Mouse (Mus musculus) c-Kit-positive CD71-positive TER-119-positive erythroid progenitor cells, embryonic 14.5 days (primary cell): ENCODE data around the gene Lcorl.
"Not testable (repeated sequence)": the region's sequence is repeated elsewhere in the genome, so short reads cannot be mapped to it uniquely, and the experiment has no call there.

Source experiments
- DNase-seq: peaks from one replicate; pipeline ENCODE4 v3.0.0-alpha.2; 2013; ENCODE audit warnings: low spot score

Gene Lcorl

DNA sequence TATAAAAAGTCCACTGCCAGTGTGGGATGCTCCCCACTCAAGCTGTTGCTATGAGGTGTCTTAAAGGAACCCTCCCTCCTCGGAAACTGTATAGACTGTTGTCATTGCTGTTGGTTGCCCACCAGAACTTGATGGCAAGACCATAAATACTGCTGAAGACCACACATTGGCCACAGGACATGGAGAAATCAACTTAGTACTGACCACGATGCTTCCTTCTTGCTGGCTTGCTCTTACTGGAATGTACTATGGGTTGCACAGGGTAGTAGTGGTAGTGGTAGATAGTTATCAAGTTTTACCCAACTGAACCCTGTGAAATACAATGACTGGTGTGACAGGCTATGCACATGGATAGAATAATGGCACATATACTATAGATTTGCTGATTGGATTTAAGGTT, 150.6 kb downstream of the Lcorl start:
- no peak for DNase-seq

DNA sequence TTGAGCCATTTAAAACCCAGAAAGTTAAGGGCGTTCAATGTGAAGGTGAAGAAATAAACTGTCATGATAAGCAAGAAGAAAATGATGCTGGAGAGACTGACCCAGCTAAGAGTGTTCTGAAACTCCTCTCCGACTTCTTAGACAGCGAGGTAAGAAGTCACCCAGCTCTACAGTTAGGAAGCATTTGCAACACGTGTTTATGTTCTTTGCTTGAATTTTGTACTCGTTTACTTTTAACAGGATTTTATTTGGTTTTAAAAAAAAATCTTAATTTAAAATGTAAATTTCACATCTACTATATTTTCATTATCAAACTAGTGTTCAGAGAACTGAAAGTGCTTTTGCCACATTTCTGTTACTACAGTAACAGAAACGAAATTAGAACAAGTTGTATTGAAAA, 165.7 kb downstream of the Lcorl start:
- no peak for DNase-seq

DNA sequence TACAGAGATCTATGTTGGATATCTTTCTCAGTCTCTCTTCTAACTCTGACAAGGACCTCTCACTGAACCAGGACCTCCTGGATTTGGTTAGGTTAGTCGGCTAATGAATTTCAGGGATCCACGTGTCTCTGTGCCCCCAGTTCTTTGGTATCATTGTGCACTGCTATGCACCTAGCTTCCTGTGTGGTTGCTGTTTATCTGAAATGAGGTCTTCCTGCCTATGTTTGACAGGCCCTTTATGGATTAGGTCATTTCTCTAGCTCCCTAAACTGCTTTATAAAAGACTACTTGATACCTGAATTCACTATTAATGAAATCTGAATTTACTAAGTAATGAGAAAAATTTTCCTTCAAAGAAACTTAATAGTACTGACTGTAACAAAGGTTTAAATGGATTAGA, 166.6 kb downstream of the Lcorl start:
- no peak for DNase-seq

DNA sequence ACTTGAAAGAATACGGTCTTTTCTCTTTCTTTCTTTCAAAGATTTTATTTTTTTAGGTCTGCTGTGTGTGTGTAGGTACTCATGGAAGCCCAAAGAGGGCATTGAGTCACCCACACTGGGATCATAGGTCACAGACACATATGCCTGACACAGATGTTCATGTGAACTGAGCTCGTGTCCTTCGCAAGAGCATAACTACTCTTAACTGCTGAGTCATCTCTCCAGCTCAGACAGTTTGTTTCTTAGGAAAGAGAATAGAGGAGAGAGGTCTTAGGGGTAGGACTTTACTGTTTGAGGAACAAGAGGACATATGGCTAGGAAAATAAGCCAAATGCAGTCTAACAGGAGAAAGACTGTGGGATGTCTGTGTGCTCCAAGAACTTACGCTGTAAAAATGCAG, 168.3 kb downstream of the Lcorl start:
- no peak for DNase-seq

DNA sequence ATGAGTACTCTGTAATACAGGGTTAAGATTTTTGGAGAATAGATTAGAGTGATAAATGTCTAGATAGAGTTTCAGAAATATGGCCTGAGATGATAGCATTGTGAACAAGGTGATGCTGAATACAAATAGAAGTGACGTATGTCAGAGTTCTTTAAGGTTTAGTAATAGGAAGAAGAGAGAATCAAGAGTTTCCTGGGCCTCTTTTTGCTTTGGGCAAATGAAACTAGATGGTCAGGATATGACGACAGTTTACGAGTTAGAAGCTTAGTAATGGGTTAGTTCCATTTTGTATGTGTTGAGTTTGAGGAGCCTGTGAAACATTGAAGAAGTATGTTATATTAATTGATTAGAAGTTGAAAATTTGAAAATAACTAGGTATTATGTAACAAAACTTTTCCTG, 171.2 kb downstream of the Lcorl start:
- no peak for DNase-seq

DNA sequence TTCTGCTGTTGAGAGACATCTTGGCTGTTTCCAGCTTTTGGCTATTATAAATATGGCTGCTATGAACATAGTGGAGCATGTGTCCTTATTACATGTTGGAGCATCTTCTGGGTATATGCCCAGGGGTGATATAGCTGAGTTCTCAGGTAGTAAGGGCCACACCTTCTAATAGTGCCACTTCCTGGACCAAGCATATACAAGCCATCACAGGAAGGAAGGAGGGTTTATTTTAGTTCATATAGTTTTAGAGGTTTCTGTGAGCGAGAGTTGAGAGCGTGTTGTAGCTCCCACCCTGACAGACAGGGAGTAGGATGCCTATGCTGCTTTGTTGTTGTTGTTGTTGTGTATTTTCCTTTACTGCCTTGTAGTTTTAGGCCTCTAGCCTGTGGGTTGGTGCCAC, 172.2 kb downstream of the Lcorl start:
- DNase-seq, result no peak

DNA sequence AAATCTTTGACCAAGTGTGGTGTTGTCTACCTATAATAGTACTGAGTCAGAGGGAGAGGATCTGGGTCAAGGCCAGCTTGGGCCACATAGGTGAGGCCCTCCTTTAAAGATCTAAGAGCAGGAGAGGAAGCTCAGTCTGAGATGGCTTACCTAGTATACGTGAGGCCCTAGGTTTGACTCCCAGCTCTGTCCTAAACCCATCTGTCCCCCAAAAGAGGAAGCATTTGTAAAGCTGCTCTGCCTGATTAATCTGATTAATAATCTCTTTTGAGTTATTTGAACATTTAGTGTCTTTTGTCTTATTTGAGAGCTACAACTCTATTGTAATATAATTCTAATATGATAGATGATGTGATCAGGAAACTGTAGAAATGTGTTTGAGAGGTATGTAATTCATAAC, 174.0 kb downstream of the Lcorl start:
- no peak for DNase-seq

DNA sequence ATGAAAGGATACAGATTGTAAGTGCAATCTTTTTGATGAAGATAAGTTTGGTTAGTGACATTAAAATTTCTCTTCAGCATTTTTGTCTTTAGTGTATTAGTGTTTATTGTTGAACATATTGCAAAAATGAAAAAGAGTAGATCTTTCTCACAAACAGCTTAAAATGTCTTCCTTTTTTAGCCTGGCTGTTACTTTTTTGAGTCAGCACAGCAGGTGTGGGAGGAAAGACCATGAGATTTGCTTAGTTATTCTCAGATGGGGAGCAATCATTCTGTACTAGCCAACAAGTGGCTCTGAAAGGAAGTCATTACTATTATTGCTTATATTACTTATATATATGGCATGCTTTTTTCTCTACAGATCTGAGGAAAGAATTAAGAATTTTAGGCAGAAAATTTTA, 177.5 kb downstream of the Lcorl start:
- no peak for DNase-seq

DNA sequence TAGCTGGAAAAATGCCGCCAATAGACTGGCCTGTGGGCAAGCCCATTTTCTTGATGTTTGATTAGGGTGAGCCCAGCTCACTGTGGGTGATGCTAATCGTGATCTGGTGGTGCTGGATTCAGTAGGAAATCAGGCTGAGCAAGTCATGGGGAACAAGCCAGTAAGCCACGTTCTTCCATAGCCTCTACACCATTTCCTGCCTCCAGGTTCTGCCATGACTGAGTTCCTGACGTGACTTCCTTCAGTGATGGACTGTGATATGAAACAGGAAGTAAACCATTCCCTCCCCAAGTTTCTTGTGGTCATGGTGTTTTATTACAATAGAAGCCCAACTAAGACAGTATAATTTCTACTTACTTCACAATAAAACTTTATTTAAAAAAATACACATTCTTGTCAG, 179.8 kb downstream of the Lcorl start:
- DNase-seq, result no peak

DNA sequence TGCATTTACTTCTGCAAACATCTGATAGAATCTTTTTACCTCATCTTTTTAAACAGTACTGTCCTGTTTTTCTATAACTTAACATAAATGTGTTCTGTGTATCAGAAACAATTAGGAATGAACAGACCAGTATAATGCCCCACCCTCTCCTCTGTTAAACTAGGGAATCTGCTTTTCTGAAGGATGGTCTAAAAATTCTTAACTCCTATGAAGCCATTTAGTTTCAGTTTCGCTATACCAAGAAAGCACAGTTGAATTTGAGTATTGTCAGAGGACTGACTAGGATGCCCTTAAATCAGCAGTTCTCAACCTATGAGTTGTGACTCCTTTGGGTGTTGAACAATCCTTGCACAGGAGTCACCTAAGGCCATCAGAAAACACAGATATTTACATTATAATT, 182.4 kb downstream of the Lcorl start:
- no peak for DNase-seq

DNA sequence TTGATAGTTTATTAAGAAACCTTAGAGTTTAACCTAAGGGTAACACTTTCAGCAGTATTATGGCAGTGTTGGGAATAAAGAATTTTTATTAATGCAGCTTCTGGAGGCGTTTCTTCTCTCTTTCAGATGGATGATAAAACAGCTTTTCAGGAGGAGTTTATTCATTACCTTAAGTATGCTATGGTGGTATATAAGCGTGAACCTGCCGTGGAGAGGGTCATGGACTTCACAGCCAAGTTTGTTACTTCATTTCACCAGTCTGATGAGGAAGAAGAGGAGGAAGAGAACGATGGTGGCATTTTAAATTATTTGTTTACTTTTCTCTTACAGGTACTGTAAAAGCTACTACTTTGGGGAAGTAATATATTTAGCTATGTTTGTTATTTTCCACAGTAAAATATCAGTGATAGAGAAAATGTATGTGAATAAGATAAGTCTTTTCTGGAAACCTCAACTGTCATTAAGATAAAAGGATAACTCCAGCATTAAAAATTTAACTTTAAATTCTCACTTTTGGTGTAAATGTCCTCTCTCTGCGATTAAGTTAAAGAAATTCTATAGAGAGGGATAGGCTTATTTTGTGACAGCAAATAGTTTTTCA, 186.4 kb downstream of the Lcorl start:
- no peak for DNase-seq

DNA sequence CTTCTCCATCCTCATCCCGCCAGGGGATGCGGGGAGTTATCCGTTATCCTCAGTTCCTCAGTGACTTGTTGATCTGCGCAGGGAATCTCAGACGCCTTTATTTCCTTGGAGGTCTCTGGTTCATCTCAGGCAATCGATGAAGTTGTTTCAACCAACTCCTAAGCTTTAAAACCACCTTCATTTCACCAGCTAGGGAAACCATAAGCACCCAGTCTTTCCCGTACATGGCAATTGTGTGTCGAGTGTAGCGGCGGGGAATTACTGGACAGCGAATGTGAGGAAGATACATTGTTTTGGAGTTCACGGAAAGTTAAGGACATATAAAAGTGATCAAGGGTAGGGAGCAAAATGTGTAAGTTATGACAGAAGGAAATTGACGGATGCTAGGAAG, 187.1 kb downstream of the Lcorl start:
- peak; percentile 43 for DNase-seq

DNA sequence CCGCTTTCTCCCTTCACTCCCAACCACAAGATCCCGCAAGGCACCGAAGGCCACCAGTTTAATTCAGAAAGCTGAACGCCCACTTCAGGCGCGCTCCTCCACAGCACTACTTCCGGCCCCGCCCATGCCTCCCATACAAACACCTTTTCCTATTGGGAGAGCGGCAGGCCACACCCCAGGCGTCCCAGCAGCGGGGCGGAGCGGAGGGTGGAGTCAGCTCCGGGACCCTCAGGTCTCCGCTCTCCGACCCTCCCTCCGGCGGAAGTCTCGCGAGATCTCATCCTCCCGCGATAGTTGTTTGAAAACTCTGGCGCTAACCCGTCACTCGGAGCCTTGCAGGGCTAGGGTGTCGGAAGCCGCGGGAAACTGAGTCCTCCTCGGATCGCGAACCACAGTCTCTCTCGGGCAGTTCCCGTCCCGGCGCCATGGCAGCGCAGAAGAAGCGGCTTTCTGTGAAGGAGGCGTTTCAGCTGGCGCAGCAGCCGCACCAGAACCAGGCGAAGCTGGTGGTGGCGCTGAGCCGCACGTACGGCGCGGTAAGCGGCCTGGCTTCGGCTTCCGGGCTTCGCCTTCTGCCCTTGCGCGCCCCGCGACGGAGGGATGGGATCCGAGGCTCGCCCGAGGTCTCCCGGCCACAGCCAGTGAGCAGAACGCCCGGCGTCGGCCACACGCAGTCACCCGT, 187.7 kb downstream of the Lcorl start, which contains the start of gene Ncapg:
TSS of gene Ncapg (plus strand) at position 322 of the 682 bp plus-strand sequence.
- DNase-seq, result peak; percentile 100

DNA sequence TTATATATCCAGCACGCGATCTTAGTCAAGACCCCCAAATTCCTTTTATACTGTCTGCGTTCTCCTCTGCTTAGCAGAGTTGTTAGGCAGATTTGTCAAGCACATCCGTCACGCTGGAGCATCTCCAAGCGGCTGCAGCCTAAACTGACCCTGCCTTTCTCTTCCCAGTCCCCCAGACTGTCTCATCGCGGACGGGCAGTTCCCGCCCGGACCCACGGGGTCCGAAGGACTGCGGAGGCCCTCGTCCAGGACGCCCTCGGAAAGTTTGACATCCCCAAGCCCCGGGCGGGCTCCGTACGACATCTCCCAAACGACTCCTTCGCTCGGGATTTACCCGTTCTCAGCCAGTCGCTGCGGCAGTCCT, 188.2 kb downstream of the Lcorl start:
- no peak for DNase-seq

DNA sequence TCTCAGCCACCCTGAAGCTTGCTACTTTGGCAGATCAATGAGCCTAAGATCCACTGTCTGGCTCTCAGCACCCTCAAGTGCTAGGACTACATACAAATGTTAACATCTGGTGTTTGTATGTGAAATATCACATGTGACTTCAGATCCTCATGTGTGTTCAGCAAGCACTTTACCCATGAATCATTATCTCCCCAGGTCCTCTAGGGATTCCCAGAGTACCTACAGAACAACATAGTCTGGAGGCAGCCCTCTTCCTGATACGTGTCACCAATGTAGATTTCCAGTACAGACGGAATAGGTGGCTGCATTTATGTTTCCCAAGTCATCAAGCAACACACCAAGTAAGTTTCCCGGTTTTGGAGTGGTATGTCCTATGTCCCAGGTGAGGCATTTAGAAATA, 188.6 kb downstream of the Lcorl start:
- DNase-seq, result peak; percentile 43

DNA sequence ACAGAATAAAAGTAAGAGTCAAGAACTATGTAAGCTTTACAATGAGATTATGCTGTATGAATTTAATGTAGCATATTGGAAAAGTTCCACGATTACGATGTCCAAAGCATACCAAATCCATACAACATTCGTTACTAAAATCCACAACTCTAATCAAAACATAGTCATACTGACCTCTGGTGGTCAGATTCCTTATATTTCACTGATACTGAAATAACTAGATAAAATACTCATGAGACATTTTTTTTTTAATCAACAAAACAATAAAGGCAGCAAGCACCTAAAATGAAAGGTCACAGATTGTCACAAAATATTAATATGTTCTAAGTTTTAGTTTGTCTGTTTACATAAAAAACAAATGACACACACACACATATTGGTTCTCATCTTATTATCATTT, 189.1 kb downstream of the Lcorl start:
- peak; percentile 62 for DNase-seq

DNA sequence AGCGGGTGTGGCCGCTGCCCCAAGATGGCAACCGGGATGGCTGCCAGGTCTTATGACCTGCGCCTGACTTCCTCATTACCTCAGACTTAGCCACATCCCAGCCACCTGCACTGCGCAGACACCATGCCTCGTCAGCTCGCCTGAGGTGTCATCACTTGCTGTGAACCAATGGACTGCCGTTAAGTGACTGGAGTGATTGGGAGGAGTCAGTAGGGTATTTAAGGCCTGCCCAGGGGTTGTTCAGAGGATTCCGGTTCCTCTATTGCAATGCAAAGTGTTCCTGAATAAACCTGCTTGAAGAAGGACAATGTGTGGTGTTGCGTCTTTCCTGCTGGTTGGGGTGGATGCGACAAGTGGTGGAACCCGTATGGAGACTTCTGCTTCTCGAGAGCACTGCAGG, 199.0 kb downstream of the Lcorl start:
- not testable (repeated sequence) for DNase-seq

DNA sequence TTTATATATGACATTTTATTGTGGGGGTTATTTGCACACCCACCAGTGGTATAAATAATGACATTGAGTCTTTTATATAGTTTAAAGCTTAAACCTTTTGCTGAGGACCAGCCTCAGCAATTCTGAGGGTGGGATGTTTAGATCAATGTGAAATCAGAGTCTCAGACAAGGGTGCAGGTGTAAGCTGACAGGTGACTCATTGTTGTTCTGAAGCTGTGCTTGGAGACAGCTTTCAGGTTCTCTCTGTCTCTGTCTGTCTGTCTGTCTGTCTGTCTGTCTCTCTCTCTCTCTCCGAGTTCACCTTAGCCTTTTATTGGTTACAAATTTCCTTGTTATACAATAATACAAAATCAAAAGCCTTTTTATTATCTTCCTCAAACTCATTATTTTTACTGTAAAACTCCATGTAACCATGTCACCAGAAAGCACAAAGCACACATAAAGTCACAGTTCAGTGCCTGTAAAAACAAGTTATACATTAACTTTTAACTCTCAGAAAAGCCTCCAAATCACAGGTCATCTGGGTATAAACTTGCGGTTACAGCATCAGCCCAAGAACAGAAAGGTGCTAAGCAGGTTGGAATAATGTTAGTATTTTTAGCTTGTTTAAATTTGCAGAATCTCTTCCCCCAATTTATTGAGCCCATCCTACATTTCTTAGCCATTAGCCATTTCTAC, 206.2 kb downstream of the Lcorl start:
- no peak for DNase-seq
